Mouse (Mus musculus) CH12.LX (cell line): ENCODE measurements at regions not wholly inside any gene's neighbourhood (a gene's known extent, or its start where the extent isn't known, plus 50 kb on each side); places are given as distances from the start of the nearest gene placed in this dataset.
A peak's percentile ranks its signal among the peaks of the same experiment; 100 is the strongest.

Experiments used
- DNase-seq: peaks from one replicate; pipeline ENCODE4 v3.0.0-alpha.2; 2013; ENCODE audit errors: extremely low read depth
- H3K27ac ChIP-seq: 2 replicates; pipeline ENCODE4 v1.5.1; 2012; ENCODE audit warnings: low read depth, mild to moderate bottlenecking, control low read depth, moderate library complexity; ENCODE audit not compliant: insufficient read depth
- H3K27me3 ChIP-seq: replicated peaks from 2 replicates; pipeline ENCODE3; 2012; ENCODE audit warnings: inconsistent platforms
- H3K36me3 ChIP-seq, 2 experiments: replicated peaks in 1 of 2; 2 replicates each; pipeline versions ENCODE3 to v1.6.1; 2012; ENCODE audit warnings: inconsistent platforms in 1 of 2, low read length in 1 of 2, mild to moderate bottlenecking in 1 of 2, mixed read lengths in 1 of 2, moderate library complexity in 1 of 2; ENCODE audit not compliant: control insufficient read depth in 1 of 2, insufficient read depth in 1 of 2
- H3K4me1 ChIP-seq, 2 experiments: 2 replicates each; pipeline ENCODE4 v1.6.1; 2012; ENCODE audit warnings: inconsistent platforms in 1 of 2, moderate library complexity in 1 of 2; ENCODE audit not compliant: insufficient read depth in 2 of 2, control insufficient read depth in 1 of 2
- H3K4me2 ChIP-seq: 2 replicates; pipeline ENCODE4 v1.6.1; 2012; ENCODE audit warnings: low read depth, mild to moderate bottlenecking, control low read depth; ENCODE audit not compliant: poor library complexity, insufficient read depth, severe bottlenecking
- H3K4me3 ChIP-seq, 3 experiments: fragments of 150-350 bp in 1 of 3; sonication (generic) in 1 of 3; replicated peaks in 1 of 3; 2 replicates each; pipeline versions ENCODE3 to v1.5.1; 2011 to 2012; ENCODE audit warnings: low read depth in 2 of 3, low read length in 2 of 3, mild to moderate bottlenecking in 2 of 3, moderate library complexity in 2 of 3, control low read depth in 1 of 3, improper control_type of control experiment in 1 of 3, inconsistent platforms in 1 of 3, mixed read lengths in 1 of 3; ENCODE audit not compliant: poor library complexity in 1 of 3
- H3K79me2 ChIP-seq: replicated peaks from 2 replicates; pipeline ENCODE4 v1.6.1; 2012; ENCODE audit warnings: mild to moderate bottlenecking, moderate library complexity; ENCODE audit not compliant: control insufficient read depth, poor library complexity, insufficient read depth, severe bottlenecking; ENCODE audit errors: extremely low read depth
- H3K9ac ChIP-seq: 2 replicates; pipeline ENCODE4 v1.6.1; 2012; ENCODE audit warnings: low read depth, mild to moderate bottlenecking, control low read depth, moderate library complexity; ENCODE audit not compliant: insufficient read depth
- H3K9me3 ChIP-seq: replicated peaks from 2 replicates; pipeline ENCODE3; 2012; ENCODE audit warnings: low read length, inconsistent platforms, mixed read lengths
- CHD1 ChIP-seq: IDR thresholded peaks from 2 replicates; pipeline ENCODE4 v1.6.1; 2012; ENCODE audit warnings: low read depth, low read length, improper control_type of control experiment, inconsistent platforms
- CHD2 ChIP-seq: IDR thresholded peaks from 2 replicates; pipeline ENCODE4 v1.6.1; 2011; ENCODE audit warnings: low read length, improper control_type of control experiment
- CTCF ChIP-seq, 2 experiments: IDR thresholded peaks in 1 of 2; conservative IDR thresholded peaks in 1 of 2; 2 replicates each; pipeline ENCODE4 v1.5.1; 2011 to 2012; ENCODE audit warnings: low read depth in 2 of 2, low read length in 2 of 2, improper control_type of control experiment in 1 of 2, inconsistent platforms in 1 of 2, mild to moderate bottlenecking in 1 of 2, moderate library complexity in 1 of 2
- E2F4 ChIP-seq: IDR thresholded peaks from 2 replicates; pipeline ENCODE4 v1.6.1; 2011; ENCODE audit warnings: low read depth, low read length, improper control_type of control experiment; ENCODE audit not compliant: insufficient replicate concordance
- ELF1 ChIP-seq: IDR thresholded peaks from 2 replicates; pipeline ENCODE4 v1.6.1; 2014; ENCODE audit warnings: low read depth, mild to moderate bottlenecking, inconsistent platforms, low read length, improper control_type of control experiment
- EP300 ChIP-seq: IDR thresholded peaks from 2 replicates; pipeline ENCODE4 v1.6.1; 2011; ENCODE audit warnings: low read length, improper control_type of control experiment
- GABPA ChIP-seq: IDR thresholded peaks from 2 replicates; pipeline ENCODE4 v1.6.1; 2012; ENCODE audit warnings: low read depth, low read length, improper control_type of control experiment, inconsistent platforms; ENCODE audit not compliant: insufficient replicate concordance
- HCFC1 ChIP-seq: IDR thresholded peaks from 2 replicates; pipeline ENCODE4 v1.6.1; 2012; ENCODE audit warnings: low read depth, mild to moderate bottlenecking, inconsistent platforms, low read length, improper control_type of control experiment
- IRF4 ChIP-seq: IDR thresholded peaks from 2 replicates; pipeline ENCODE4 v1.6.1; 2014; ENCODE audit warnings: low read depth, mild to moderate bottlenecking, inconsistent platforms, low read length, improper control_type of control experiment
- JUN ChIP-seq: IDR thresholded peaks from 2 replicates; pipeline ENCODE4 v1.6.1; 2011; ENCODE audit warnings: low read depth, mild to moderate bottlenecking, low read length, improper control_type of control experiment, moderate library complexity; ENCODE audit not compliant: insufficient read depth
- JUND ChIP-seq: conservative IDR thresholded peaks from 2 replicates; pipeline ENCODE4 v1.6.1; 2011; ENCODE audit warnings: low read depth, low read length, improper control_type of control experiment
- MAFK ChIP-seq: IDR thresholded peaks from 2 replicates; pipeline ENCODE4 v1.6.1; 2011; ENCODE audit warnings: low read length, improper control_type of control experiment; ENCODE audit not compliant: insufficient replicate concordance
- MAZ ChIP-seq: IDR thresholded peaks from 2 replicates; pipeline ENCODE4 v1.6.1; 2012; ENCODE audit warnings: low read depth, mild to moderate bottlenecking, inconsistent platforms, low read length, improper control_type of control experiment, moderate library complexity
- MEF2A ChIP-seq: IDR thresholded peaks from 2 replicates; pipeline ENCODE4 v1.6.1; 2014; ENCODE audit warnings: low read depth, mild to moderate bottlenecking, inconsistent platforms, low read length, improper control_type of control experiment, borderline replicate concordance
- MXI1 ChIP-seq: IDR thresholded peaks from 2 replicates; pipeline ENCODE4 v1.6.1; 2011; ENCODE audit warnings: mild to moderate bottlenecking, low read depth, low read length, improper control_type of control experiment
- MYC ChIP-seq: IDR thresholded peaks from 2 replicates; pipeline ENCODE4 v1.6.1; 2011; ENCODE audit warnings: low read depth, mild to moderate bottlenecking, improper control_type of control experiment, low read length
- NELFE ChIP-seq: IDR thresholded peaks from 2 replicates; pipeline ENCODE4 v1.6.1; 2011; ENCODE audit warnings: low read depth, low read length, improper control_type of control experiment
- NRF1 ChIP-seq: IDR thresholded peaks from 2 replicates; pipeline ENCODE4 v1.6.1; 2014; ENCODE audit warnings: low read depth, mild to moderate bottlenecking, inconsistent platforms, low read length, improper control_type of control experiment, moderate library complexity
- POLR2A ChIP-seq: IDR thresholded peaks from 2 replicates; pipeline ENCODE4 v1.6.1; 2011; ENCODE audit warnings: low read depth, mild to moderate bottlenecking, improper control_type of control experiment, low read length
- RAD21 ChIP-seq: IDR thresholded peaks from 2 replicates; pipeline ENCODE4 v1.6.1; 2011; ENCODE audit warnings: low read depth, mild to moderate bottlenecking, low read length, improper control_type of control experiment, moderate library complexity
- RCOR1 ChIP-seq: conservative IDR thresholded peaks from 2 replicates; pipeline ENCODE4 v1.6.1; 2012; ENCODE audit warnings: low read depth, mild to moderate bottlenecking, inconsistent platforms, low read length, improper control_type of control experiment
- SIN3A ChIP-seq: IDR thresholded peaks from 2 replicates; pipeline ENCODE4 v1.6.1; 2012; ENCODE audit warnings: low read length, improper control_type of control experiment, inconsistent platforms
- SMC3 ChIP-seq: IDR thresholded peaks from 2 replicates; pipeline ENCODE4 v1.6.1; 2011; ENCODE audit warnings: low read depth, low read length, improper control_type of control experiment
- TCF12 ChIP-seq: IDR thresholded peaks from 2 replicates; pipeline ENCODE4 v1.6.1; 2014; ENCODE audit warnings: low read depth, mild to moderate bottlenecking, inconsistent platforms, low read length, improper control_type of control experiment
- UBTF ChIP-seq: IDR thresholded peaks from 2 replicates; pipeline ENCODE4 v1.6.1; 2012; ENCODE audit warnings: low read depth, mild to moderate bottlenecking, inconsistent platforms, low read length, improper control_type of control experiment, moderate library complexity
- USF1 ChIP-seq: IDR thresholded peaks from 2 replicates; pipeline ENCODE4 v1.6.1; 2014; ENCODE audit warnings: low read depth, mild to moderate bottlenecking, inconsistent platforms, low read length, improper control_type of control experiment
- USF2 ChIP-seq: conservative IDR thresholded peaks from 2 replicates; pipeline ENCODE4 v1.6.1; 2011; ENCODE audit warnings: low read depth, low read length, improper control_type of control experiment
- ZKSCAN1 ChIP-seq: IDR thresholded peaks from 2 replicates; pipeline ENCODE4 v1.6.1; 2012; ENCODE audit warnings: low read depth, inconsistent platforms, low read length, improper control_type of control experiment, borderline replicate concordance
- ZMIZ1 ChIP-seq: IDR thresholded peaks from 2 replicates; pipeline ENCODE4 v1.6.1; 2012; ENCODE audit warnings: low read depth, mild to moderate bottlenecking, inconsistent platforms, low read length, improper control_type of control experiment
- ZNF384 ChIP-seq: IDR thresholded peaks from 2 replicates; pipeline ENCODE4 v1.6.1; 2012; ENCODE audit warnings: low read depth, low read length, improper control_type of control experiment, inconsistent platforms
- dilution Hi-C: fragments of 300-500 bp; cut with MboI; formaldehyde crosslinking; loops from 2 replicates; pipeline ENCODE4 v1.14.3; 2020; ENCODE audit warnings: low sequenced_read_pairs; ENCODE audit not compliant: extremely low pct_unique_long_range_greater_than_20kb, extremely low pct_ligation_motif_present
- in situ Hi-C: fragments of 300-500 bp; cut with MboI; formaldehyde crosslinking; loops from 3 replicates; pipeline ENCODE4 v1.14.3; 2019; ENCODE audit warnings: low sequenced_read_pairs, low pct_ligation_motif_present, low pct_unique_long_range_greater_than_20kb, mixed read lengths

DNA sequence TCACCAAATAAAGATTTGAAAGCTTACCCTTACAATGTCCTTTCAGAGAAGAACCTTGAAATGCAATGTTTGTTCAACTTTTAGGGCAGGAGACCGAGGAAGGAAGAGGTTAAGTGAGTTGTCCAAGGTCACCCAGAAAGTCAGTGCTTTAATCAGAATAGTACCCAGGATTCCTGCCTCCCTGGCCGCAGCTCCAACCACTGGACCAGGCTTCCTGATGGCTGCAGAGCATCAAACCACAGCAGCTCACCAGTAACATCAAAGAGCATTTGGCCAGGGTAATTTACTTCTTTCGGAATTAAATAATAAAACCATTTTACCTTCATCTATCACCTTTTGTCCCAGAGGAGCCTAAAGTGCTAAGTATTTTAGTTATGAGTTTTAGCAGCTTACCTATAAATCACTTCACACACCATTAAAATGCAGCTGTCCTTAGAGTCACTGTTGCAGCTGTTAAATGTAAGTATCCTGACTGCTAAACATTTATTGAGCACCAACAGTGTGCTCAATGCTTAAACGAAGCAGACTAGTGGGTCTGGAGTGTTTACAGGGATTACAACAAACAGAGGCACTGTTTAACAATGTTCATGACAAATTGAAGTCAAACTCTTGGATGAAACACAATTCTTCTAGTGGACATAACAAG is 306.1 kb downstream of the Zpld1 start:
- TF ChIP-seq JUND (no peak), USF2 (no peak), POLR2A (no peak), NRF1 (no peak), MAZ (no peak), CTCF (conservative IDR thresholded peaks at IDR 0.05 in 1 of 2, IDR thresholded peaks at IDR 0.05 in 1 of 2; ENCODE audit: low read depth in 2 of 2, low read length in 2 of 2) (no peak), CHD1 (no peak), SIN3A (no peak), JUN (no peak), E2F4 (no peak), CHD2 (no peak), ELF1 (no peak), SMC3 (no peak), NELFE (no peak), MXI1 (no peak), TCF12 (no peak), MYC (no peak), EP300 (no peak), USF1 (no peak), RCOR1 (no peak)
- no peak overlapping the region for H3K27ac ChIP-seq
- DNase-seq: no peak
- in situ Hi-C loops (loop anchor here (25.0 kb wide), 1 partner anchor 471 kb away; no protein-coding TSS in a partner anchor), dilution Hi-C loops (no loop called here)
- no peaks in the 10 kb centered on the region for H3K4me1 ChIP-seq
- no peak overlapping the region for H3K4me3 ChIP-seq
- no peaks in the 10 kb centered on the region for H3K27me3 ChIP-seq
- no peak overlapping the region for H3K4me2 ChIP-seq
- H3K36me3 ChIP-seq: no peaks in the 10 kb centered on the region
- H3K79me2 ChIP-seq: no peaks in the 10 kb centered on the region
- H3K9me3 ChIP-seq: no peaks in the 10 kb centered on the region
- no peak overlapping the region for H3K9ac ChIP-seq

DNA sequence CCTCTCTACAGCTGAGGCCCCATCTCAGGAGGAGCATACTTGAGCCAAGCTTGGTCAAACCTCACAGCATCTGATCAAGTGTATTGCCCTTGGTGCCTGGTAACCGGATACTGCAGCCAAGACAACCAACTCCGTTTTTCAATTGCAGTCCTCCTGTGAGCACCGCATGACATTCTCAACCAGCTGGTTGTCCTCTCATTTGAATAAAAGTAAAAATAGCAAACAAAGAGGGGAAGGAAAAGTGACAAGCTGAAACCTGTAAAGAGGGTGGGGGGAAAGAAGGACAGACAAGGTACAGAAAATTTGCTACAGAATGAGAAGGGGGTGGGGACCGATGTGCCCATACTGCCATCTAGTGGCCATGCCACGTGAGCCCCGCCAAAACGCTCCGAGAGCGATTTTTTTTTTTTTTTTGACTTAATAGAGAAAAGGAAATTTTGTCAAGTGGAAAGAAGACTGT is 314.0 kb downstream of the Zpld1 start:
- peak; percentile 80 for DNase-seq
- H3K9ac ChIP-seq: no peak overlapping the region
- TF ChIP-seq CHD2: 0 out of 2 replicates have a peak, but pooled peaks have one; percentile 32
- no peak; the same call in 1 of the 2 replicates for TF ChIP-seq MAFK
- peak; percentile 64; the same call in 1 of the 2 replicates for TF ChIP-seq MEF2A
- TF ChIP-seq IRF4: peak; percentile 58
- TF ChIP-seq ZKSCAN1: no peak
- peak; percentile 31; the same call in 1 of the 2 replicates for TF ChIP-seq TCF12
- TF ChIP-seq POLR2A: no peak
- no peak for TF ChIP-seq ELF1
- 0 out of 2 replicates have a peak, but pooled peaks have one; percentile 18 for TF ChIP-seq MYC
- TF ChIP-seq USF1: no peak
- no peak for TF ChIP-seq GABPA
- TF ChIP-seq ZNF384: peak; percentile 99
- TF ChIP-seq CHD1: no peak
- TF ChIP-seq UBTF: no peak
- no peak; the same call in 1 of the 2 replicates for TF ChIP-seq JUND
- no peak for TF ChIP-seq ZMIZ1
- peak; percentile 94 for TF ChIP-seq RAD21
- TF ChIP-seq RCOR1: no peak
- no peak for TF ChIP-seq NRF1
- peak; percentile 86; the same call in 1 of the 2 replicates for TF ChIP-seq MAZ
- TF ChIP-seq USF2: no peak
- no peak for TF ChIP-seq HCFC1

More for the DNA sequence above, 314.0 kb downstream of the Zpld1 start:
- in situ Hi-C loops (loop anchor here (25.0 kb wide), 1 partner anchor 479 kb away; no protein-coding TSS in a partner anchor), dilution Hi-C loops (no loop called here)
- Histone ChIP-seq H3K4me1 (peaks cover 2 to 19% of the 10 kb centered on the region in 2 experiments; a peak in 3 of 4 replicates), H3K4me3 (no peak overlapping the region), H3K27ac (no peak overlapping the region), H3K27me3 (no peaks in the 10 kb centered on the region), H3K36me3 (no peaks in the 10 kb centered on the region), H3K9me3 (no peaks in the 10 kb centered on the region), H3K79me2 (no peaks in the 10 kb centered on the region), H3K4me2 (peak overlapping the region; percentile 82)
